Mouse (Mus musculus) megakaryocyte, embryonic 14.5 days (primary cell): ENCODE data around the gene B3gnt2. TPM values are rescaled to one million over a fixed set of nuclear protein-coding genes. Genes with fewer than 3 reads are reported as not detected.

Experiments used
- H3K27me3 ChIP-seq: replicated peaks from 2 replicates; pipeline ENCODE3; 2012; ENCODE audit warnings: inconsistent platforms
- H3K36me3 ChIP-seq: replicated peaks from 2 replicates; pipeline ENCODE3; 2012; ENCODE audit warnings: low read length, inconsistent platforms, mixed read lengths
- H3K4me1 ChIP-seq: 2 replicates; pipeline ENCODE4 v1.6.1; 2012; ENCODE audit warnings: inconsistent platforms
- H3K4me3 ChIP-seq: replicated peaks from 2 replicates; pipeline ENCODE3; 2012; ENCODE audit warnings: moderate library complexity, mild to moderate bottlenecking, inconsistent platforms
- H3K9me3 ChIP-seq: 2 replicates; pipeline ENCODE4 v1.6.1; 2012; ENCODE audit warnings: inconsistent platforms
- FLI1 ChIP-seq: IDR thresholded peaks from 2 replicates; pipeline ENCODE4 v1.6.1; 2012; ENCODE audit warnings: low read length, inconsistent platforms, mixed read lengths
- GATA1 ChIP-seq: IDR thresholded peaks from 3 replicates; pipeline ENCODE4 v1.6.1; 2012; ENCODE audit warnings: mixed read lengths, low read length, inconsistent platforms, borderline replicate concordance
- polyA plus RNA-seq: library from polyadenylated mRNA; stranded (reverse); fragments of >175 nt; gene quantifications from 2 replicates; pipeline ENCODE4 v1.2.3, GENCODE M21; 2012; ENCODE audit warnings: low replicate concordance; ENCODE audit not compliant: insufficient read depth

The B3gnt2 gene
- 6.1 TPM in 1 of 2 replicates, not detected in the other for polyA plus RNA-seq

DNA sequence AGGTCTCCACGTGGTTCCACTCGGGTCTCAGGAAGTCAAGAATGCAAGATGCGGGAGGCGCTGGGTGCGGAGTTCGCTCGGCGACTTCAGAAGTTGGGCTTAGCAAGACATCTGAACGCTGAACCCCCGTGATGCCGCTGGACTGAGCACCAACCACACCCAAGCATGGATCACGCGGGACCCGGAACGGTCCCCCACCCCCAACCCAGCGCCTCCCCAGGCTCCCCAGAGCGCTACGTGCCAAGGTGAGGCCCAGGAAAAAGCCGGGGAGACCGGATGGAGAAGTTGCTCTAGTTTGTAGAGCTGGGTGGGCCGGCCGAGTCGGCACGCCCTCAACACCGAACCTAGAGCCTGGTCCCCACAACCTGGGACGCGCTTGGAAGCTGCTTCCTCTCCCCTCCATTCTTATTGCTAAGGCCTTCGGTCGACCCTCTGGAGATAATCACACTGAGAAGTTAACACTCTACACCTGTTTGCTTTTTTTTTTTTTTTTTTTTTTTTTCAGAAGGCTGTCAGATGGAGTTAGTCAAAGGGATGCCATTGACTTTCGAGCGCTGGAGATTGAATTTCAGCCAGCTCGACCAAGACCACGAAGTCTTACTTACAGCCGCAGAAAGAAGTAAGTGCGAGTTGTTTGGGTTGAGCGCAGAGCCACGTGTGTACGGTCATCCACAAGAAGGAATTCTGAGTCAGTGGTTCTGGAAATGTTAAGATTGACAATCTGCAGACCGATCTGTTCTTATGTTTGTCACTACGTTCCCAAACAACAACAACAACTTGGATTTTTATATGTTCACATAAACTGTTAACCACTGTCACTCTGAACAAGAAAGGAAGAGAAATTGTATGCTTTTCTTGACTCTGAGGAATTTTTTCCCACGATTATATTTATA is at the start of gene B3gnt2:
TSS of gene B3gnt2 (minus strand) at position 627 of the 893 bp plus-strand sequence.
- H3K9me3 ChIP-seq = no peaks in the 10 kb centered on the region
- TF ChIP-seq GATA1 = no peak
- TF ChIP-seq FLI1 = no peak
- H3K27me3 ChIP-seq = peaks cover 2% of the 10 kb centered on the region
- peaks cover 14% of the 10 kb centered on the region for H3K36me3 ChIP-seq
- H3K4me1 ChIP-seq = peaks cover 57% of the 10 kb centered on the region
- H3K4me3 ChIP-seq = peak within 1 kb of the TSS; percentile 99

DNA sequence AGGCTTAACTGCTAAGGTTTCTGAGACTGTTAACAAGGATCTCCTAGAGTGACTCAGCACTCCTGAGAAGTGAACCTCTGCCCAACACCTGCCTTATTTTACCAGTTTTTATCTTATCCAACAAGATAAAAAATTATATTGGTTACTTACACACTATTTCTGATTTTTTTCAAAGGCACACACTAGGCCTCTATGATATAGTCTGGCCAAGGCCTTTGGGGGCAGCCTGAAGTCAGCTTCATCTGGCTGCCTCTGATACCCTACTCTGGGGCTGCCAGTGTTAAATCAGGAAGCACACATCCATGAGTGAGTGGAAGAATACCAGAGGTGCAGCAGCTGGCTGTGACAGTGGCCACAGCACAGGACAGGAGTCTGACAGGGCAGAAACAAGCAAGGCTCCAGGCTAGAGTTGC is 45.7 kb upstream of the B3gnt2 start:
- Histone ChIP-seq H3K4me1 (peaks cover 39% of the 10 kb centered on the region), H3K36me3 (no peaks in the 10 kb centered on the region), H3K9me3 (no peaks in the 10 kb centered on the region), H3K27me3 (no peaks in the 10 kb centered on the region), H3K4me3 (no peak overlapping the region)
- TF ChIP-seq FLI1 (no peak), GATA1 (no peak)

DNA sequence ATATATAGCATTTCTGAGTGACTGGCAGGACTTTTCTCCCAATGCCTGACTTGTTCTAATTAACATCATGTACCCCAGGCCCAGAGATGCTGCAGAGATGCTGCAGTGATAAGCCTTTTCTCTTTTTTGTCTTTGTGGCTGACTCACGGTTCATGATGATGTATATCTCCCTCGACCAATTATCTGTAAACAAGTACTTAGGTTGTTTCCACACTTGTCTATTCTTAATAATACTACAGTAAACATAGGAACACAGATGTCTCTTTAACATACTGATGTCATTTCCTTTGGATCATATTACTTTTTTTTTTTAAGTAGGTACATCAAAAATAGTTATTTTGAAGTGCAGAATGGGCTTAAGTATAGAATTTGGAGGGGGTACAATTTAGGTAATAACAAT is 42.2 kb upstream of the B3gnt2 start:
- Histone ChIP-seq H3K4me3 (no peak overlapping the region), H3K4me1 (peaks cover 69% of the 10 kb centered on the region), H3K27me3 (no peaks in the 10 kb centered on the region), H3K9me3 (no peaks in the 10 kb centered on the region), H3K36me3 (peaks cover 14% of the 10 kb centered on the region)
- TF ChIP-seq FLI1 (no peak), GATA1 (no peak)

DNA sequence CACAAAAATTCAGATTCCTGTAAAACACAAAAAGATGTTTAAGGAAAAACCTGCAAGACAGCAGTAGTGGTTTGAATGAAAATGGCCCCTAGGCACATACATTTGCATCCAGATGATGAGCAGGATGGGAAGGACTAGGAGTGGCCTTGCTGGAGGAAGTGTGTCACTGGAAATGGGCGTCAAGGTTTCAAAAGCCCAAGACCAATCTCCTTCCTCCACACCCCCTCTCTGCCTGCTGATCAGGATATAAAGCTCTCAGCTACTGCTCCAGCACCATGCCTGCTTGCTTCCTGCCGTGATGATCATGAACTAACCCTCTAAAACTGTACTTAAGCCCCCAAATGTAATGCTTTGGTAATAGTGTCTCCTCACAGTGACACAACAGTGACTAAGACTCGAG is 39.3 kb upstream of the B3gnt2 start:
- TF ChIP-seq FLI1 = no peak
- no peak for TF ChIP-seq GATA1

DNA sequence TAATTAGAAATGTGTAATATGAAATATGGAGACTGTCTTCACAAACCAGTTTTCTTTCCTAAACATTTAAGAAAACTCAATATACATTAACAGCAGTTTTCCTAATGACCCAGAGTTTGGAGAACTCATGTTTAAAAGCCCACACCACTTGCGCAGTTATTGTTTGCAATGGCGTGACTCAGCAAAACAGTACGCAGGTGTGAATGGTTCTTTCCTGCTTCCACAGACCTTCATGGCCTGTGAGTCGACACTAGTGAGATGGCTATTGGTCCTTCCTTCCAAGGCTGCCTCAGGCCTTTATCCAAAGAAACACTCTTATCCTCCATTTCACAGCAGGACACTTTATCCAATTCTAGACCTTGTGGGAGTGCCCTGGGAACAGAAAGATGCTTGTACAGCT is 36.9 kb upstream of the B3gnt2 start:
- H3K9me3 ChIP-seq = no peaks in the 10 kb centered on the region
- no peak for TF ChIP-seq GATA1
- no peak for TF ChIP-seq FLI1
- H3K27me3 ChIP-seq = peaks cover 10% of the 10 kb centered on the region
- peaks cover 66% of the 10 kb centered on the region for H3K4me1 ChIP-seq
- peaks cover 14% of the 10 kb centered on the region for H3K36me3 ChIP-seq
- H3K4me3 ChIP-seq = no peak overlapping the region

More for the DNA sequence above, 39.3 kb upstream of the B3gnt2 start:
- Histone ChIP-seq H3K27me3 (no peaks in the 10 kb centered on the region), H3K36me3 (peaks cover 14% of the 10 kb centered on the region), H3K4me3 (no peak overlapping the region), H3K4me1 (peaks cover 74% of the 10 kb centered on the region), H3K9me3 (no peaks in the 10 kb centered on the region)

DNA sequence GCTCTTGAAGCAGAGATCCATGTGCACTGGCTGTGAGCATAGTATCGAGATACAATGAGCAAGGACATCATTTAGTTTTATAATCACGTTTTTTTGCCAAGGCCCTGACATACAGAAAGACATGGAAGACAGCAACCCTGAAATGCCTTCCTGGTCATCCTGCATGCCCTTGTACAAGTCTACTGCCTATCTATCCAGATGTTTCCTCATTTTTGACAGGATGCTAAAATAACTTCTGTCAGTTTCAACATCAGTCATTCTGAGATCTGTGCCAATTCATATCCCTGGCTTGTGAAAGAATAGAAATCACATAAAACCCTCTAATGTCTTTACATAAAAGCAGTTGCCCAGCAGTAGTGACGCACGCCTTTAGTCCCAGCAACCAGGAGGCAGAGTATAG is 36.4 kb upstream of the B3gnt2 start:
- no peak overlapping the region for H3K4me3 ChIP-seq
- TF ChIP-seq GATA1 (no peak), FLI1 (no peak)

DNA sequence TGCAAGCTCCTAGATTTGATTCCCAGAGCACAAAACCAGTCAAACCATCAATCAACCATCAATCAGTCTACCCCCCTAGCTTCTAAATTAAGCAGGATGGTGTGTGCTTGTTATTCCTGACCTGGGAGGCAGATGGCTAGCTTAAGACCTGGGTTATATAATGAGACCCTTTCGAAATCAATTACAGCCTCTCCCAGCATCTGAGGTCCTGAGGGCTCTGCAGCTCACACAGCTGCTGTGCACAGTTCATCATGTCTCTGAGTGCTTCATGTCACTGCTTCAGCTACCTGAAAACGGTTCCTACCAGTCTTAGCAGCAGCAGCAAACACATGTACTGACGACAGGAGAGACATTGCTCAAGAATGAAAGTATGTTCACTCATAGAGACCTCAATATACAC is 32.3 kb upstream of the B3gnt2 start:
- peaks cover under 1% of the 10 kb centered on the region for H3K36me3 ChIP-seq
- H3K4me1 ChIP-seq = peaks cover 48% of the 10 kb centered on the region
- no peak overlapping the region for H3K4me3 ChIP-seq
- H3K27me3 ChIP-seq = peaks cover 31% of the 10 kb centered on the region
- TF ChIP-seq FLI1 (no peak), GATA1 (no peak)
- H3K9me3 ChIP-seq = no peaks in the 10 kb centered on the region

More for the DNA sequence above, 36.4 kb upstream of the B3gnt2 start:
- H3K27me3 ChIP-seq = peaks cover 13% of the 10 kb centered on the region
- peaks cover 63% of the 10 kb centered on the region for H3K4me1 ChIP-seq
- peaks cover 14% of the 10 kb centered on the region for H3K36me3 ChIP-seq
- H3K9me3 ChIP-seq = no peaks in the 10 kb centered on the region

DNA sequence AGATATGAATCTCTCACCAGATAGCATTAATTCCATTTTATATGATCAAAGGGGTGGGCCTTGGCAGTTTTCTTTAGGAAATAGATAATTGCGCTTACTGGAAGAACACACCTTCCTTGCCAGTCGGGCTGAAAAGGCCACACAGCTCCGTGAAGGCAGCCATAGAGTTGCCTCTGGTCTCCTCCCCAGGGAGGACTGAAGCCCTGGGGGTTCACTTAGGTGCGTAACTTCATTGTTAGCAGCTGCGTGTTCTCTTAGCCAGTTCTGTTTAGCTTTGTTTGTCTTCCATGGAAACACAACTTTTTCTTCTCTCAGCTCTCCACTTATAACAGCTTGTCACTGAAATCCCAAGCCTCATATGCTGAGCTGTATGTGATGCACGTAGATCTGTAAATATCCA is 31.7 kb upstream of the B3gnt2 start:
- Histone ChIP-seq H3K9me3 (no peaks in the 10 kb centered on the region), H3K4me1 (peaks cover 43% of the 10 kb centered on the region), H3K36me3 (no peaks in the 10 kb centered on the region), H3K4me3 (no peak overlapping the region), H3K27me3 (peaks cover 35% of the 10 kb centered on the region)
- TF ChIP-seq FLI1 (no peak), GATA1 (no peak)

DNA sequence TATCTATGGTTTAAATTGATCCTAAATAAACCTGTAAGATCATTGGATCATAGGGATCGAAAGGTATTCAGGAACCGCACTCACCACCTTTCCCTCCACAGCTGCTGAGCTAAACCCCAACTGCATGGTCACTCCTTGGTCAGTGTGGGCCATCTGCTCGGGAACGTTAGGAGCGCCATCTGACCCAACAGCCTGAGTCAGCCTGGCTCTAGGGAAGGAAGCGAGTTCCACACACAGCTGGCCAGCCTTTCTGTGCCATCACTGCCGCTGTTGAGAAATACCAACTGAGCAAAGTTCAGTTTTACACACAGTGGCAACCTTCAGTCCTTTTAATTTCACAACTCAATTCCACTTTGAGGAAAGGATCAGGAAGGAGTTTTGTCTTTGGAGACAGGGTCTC is 31.1 kb upstream of the B3gnt2 start:
- peaks cover 38% of the 10 kb centered on the region for H3K4me1 ChIP-seq
- peaks cover 40% of the 10 kb centered on the region for H3K27me3 ChIP-seq
- TF ChIP-seq GATA1 (no peak), FLI1 (no peak)
- peak overlapping the region; percentile 44 for H3K4me3 ChIP-seq
- H3K9me3 ChIP-seq = no peaks in the 10 kb centered on the region
- H3K36me3 ChIP-seq = no peaks in the 10 kb centered on the region

DNA sequence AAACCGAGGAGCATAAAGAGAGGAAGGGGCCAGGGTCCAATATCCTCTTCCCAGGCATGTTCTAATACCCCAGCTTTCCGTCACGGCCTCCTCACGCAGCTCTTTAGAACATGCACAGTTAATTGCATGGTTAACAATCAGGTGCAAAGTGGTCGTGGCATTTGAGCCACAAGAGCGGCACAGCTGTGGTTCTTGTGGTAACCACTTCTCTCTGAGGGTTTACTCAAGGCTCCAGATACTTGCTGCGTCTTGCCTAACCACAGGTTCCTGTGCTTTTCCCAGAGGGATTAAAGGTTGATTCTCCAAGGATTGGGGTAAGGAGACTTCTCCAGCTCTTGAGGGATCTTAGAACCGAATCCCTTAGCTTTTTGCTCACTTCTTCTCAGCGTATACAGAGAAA is 30.5 kb upstream of the B3gnt2 start:
- Histone ChIP-seq H3K9me3 (no peaks in the 10 kb centered on the region), H3K36me3 (no peaks in the 10 kb centered on the region), H3K27me3 (peaks cover 40% of the 10 kb centered on the region), H3K4me3 (no peak overlapping the region), H3K4me1 (peaks cover 32% of the 10 kb centered on the region)
- TF ChIP-seq FLI1 (no peak), GATA1 (no peak)
